Mouse (Mus musculus) CH12.LX (cell line): ENCODE data around the gene Cfap69. TPM values are rescaled to one million over a fixed set of nuclear protein-coding genes. Genes with fewer than 3 reads are reported as not detected.

Experiments
- DNase-seq: peaks from one replicate; pipeline ENCODE4 v3.0.0-alpha.2; 2013; ENCODE audit errors: extremely low read depth
- H3K27ac ChIP-seq: 2 replicates; pipeline ENCODE4 v1.5.1; 2012; ENCODE audit warnings: low read depth, mild to moderate bottlenecking, control low read depth, moderate library complexity; ENCODE audit not compliant: insufficient read depth
- H3K27me3 ChIP-seq: replicated peaks from 2 replicates; pipeline ENCODE3; 2012; ENCODE audit warnings: inconsistent platforms
- H3K36me3 ChIP-seq, 2 experiments: replicated peaks in 1 of 2; 2 replicates each; pipeline versions ENCODE3 to v1.6.1; 2012; ENCODE audit warnings: inconsistent platforms in 1 of 2, low read length in 1 of 2, mild to moderate bottlenecking in 1 of 2, mixed read lengths in 1 of 2, moderate library complexity in 1 of 2; ENCODE audit not compliant: control insufficient read depth in 1 of 2, insufficient read depth in 1 of 2
- H3K4me1 ChIP-seq, 2 experiments: 2 replicates each; pipeline ENCODE4 v1.6.1; 2012; ENCODE audit warnings: inconsistent platforms in 1 of 2, moderate library complexity in 1 of 2; ENCODE audit not compliant: insufficient read depth in 2 of 2, control insufficient read depth in 1 of 2
- H3K4me2 ChIP-seq: 2 replicates; pipeline ENCODE4 v1.6.1; 2012; ENCODE audit warnings: low read depth, mild to moderate bottlenecking, control low read depth; ENCODE audit not compliant: poor library complexity, insufficient read depth, severe bottlenecking
- H3K4me3 ChIP-seq, 3 experiments: fragments of 150-350 bp in 1 of 3; sonication (generic) in 1 of 3; replicated peaks in 1 of 3; 2 replicates each; pipeline versions ENCODE3 to v1.5.1; 2011 to 2012; ENCODE audit warnings: low read depth in 2 of 3, low read length in 2 of 3, mild to moderate bottlenecking in 2 of 3, moderate library complexity in 2 of 3, control low read depth in 1 of 3, improper control_type of control experiment in 1 of 3, inconsistent platforms in 1 of 3, mixed read lengths in 1 of 3; ENCODE audit not compliant: poor library complexity in 1 of 3
- H3K79me2 ChIP-seq: replicated peaks from 2 replicates; pipeline ENCODE4 v1.6.1; 2012; ENCODE audit warnings: mild to moderate bottlenecking, moderate library complexity; ENCODE audit not compliant: control insufficient read depth, poor library complexity, insufficient read depth, severe bottlenecking; ENCODE audit errors: extremely low read depth
- H3K9ac ChIP-seq: 2 replicates; pipeline ENCODE4 v1.6.1; 2012; ENCODE audit warnings: low read depth, mild to moderate bottlenecking, control low read depth, moderate library complexity; ENCODE audit not compliant: insufficient read depth
- H3K9me3 ChIP-seq: replicated peaks from 2 replicates; pipeline ENCODE3; 2012; ENCODE audit warnings: low read length, inconsistent platforms, mixed read lengths
- BHLHE40 ChIP-seq: IDR thresholded peaks from 2 replicates; pipeline ENCODE4 v1.6.1; 2011; ENCODE audit warnings: mild to moderate bottlenecking, low read depth, low read length, improper control_type of control experiment
- CHD1 ChIP-seq: IDR thresholded peaks from 2 replicates; pipeline ENCODE4 v1.6.1; 2012; ENCODE audit warnings: low read depth, low read length, improper control_type of control experiment, inconsistent platforms
- CHD2 ChIP-seq: IDR thresholded peaks from 2 replicates; pipeline ENCODE4 v1.6.1; 2011; ENCODE audit warnings: low read length, improper control_type of control experiment
- ELF1 ChIP-seq: IDR thresholded peaks from 2 replicates; pipeline ENCODE4 v1.6.1; 2014; ENCODE audit warnings: low read depth, mild to moderate bottlenecking, inconsistent platforms, low read length, improper control_type of control experiment
- ETS1 ChIP-seq: conservative IDR thresholded peaks from 2 replicates; pipeline ENCODE4 v1.6.1; 2012; ENCODE audit warnings: low read depth, mild to moderate bottlenecking, inconsistent platforms, low read length, improper control_type of control experiment, moderate library complexity
- HCFC1 ChIP-seq: IDR thresholded peaks from 2 replicates; pipeline ENCODE4 v1.6.1; 2012; ENCODE audit warnings: low read depth, mild to moderate bottlenecking, inconsistent platforms, low read length, improper control_type of control experiment
- IRF4 ChIP-seq: IDR thresholded peaks from 2 replicates; pipeline ENCODE4 v1.6.1; 2014; ENCODE audit warnings: low read depth, mild to moderate bottlenecking, inconsistent platforms, low read length, improper control_type of control experiment
- MAFK ChIP-seq: IDR thresholded peaks from 2 replicates; pipeline ENCODE4 v1.6.1; 2011; ENCODE audit warnings: low read length, improper control_type of control experiment; ENCODE audit not compliant: insufficient replicate concordance
- MXI1 ChIP-seq: IDR thresholded peaks from 2 replicates; pipeline ENCODE4 v1.6.1; 2011; ENCODE audit warnings: mild to moderate bottlenecking, low read depth, low read length, improper control_type of control experiment
- MYC ChIP-seq: IDR thresholded peaks from 2 replicates; pipeline ENCODE4 v1.6.1; 2011; ENCODE audit warnings: low read depth, mild to moderate bottlenecking, improper control_type of control experiment, low read length
- PAX5 ChIP-seq: IDR thresholded peaks from 2 replicates; pipeline ENCODE4 v1.6.1; 2012; ENCODE audit warnings: low read length, inconsistent platforms, mixed read lengths
- POLR2A ChIP-seq: IDR thresholded peaks from 2 replicates; pipeline ENCODE4 v1.6.1; 2011; ENCODE audit warnings: low read depth, mild to moderate bottlenecking, improper control_type of control experiment, low read length
- POLR2AphosphoS2 ChIP-seq: IDR thresholded peaks from 2 replicates; pipeline ENCODE4 v1.6.1; 2011; ENCODE audit warnings: low read depth, low read length, improper control_type of control experiment
- SMC3 ChIP-seq: IDR thresholded peaks from 2 replicates; pipeline ENCODE4 v1.6.1; 2011; ENCODE audit warnings: low read depth, low read length, improper control_type of control experiment
- TBP ChIP-seq: conservative IDR thresholded peaks from 2 replicates; pipeline ENCODE4 v1.6.1; 2011; ENCODE audit warnings: low read depth, low read length, improper control_type of control experiment
- TCF12 ChIP-seq: IDR thresholded peaks from 2 replicates; pipeline ENCODE4 v1.6.1; 2014; ENCODE audit warnings: low read depth, mild to moderate bottlenecking, inconsistent platforms, low read length, improper control_type of control experiment
- ZC3H11A ChIP-seq: IDR thresholded peaks from 2 replicates; pipeline ENCODE4 v1.6.1; 2012; ENCODE audit warnings: low read depth, mild to moderate bottlenecking, inconsistent platforms, low read length, improper control_type of control experiment
- ZKSCAN1 ChIP-seq: IDR thresholded peaks from 2 replicates; pipeline ENCODE4 v1.6.1; 2012; ENCODE audit warnings: low read depth, inconsistent platforms, low read length, improper control_type of control experiment, borderline replicate concordance
- ZNF384 ChIP-seq: IDR thresholded peaks from 2 replicates; pipeline ENCODE4 v1.6.1; 2012; ENCODE audit warnings: low read depth, low read length, improper control_type of control experiment, inconsistent platforms
- dilution Hi-C: fragments of 300-500 bp; cut with MboI; formaldehyde crosslinking; loops from 2 replicates; pipeline ENCODE4 v1.14.3; 2020; ENCODE audit warnings: low sequenced_read_pairs; ENCODE audit not compliant: extremely low pct_unique_long_range_greater_than_20kb, extremely low pct_ligation_motif_present
- in situ Hi-C: fragments of 300-500 bp; cut with MboI; formaldehyde crosslinking; loops from 3 replicates; pipeline ENCODE4 v1.14.3; 2019; ENCODE audit warnings: low sequenced_read_pairs, low pct_ligation_motif_present, low pct_unique_long_range_greater_than_20kb, mixed read lengths
- polyA plus RNA-seq: library from polyadenylated mRNA; unstranded; fragments of >175 nt; gene quantifications from 2 replicates; pipeline ENCODE4 v1.2.1, GENCODE M21; 2012; ENCODE audit warnings: low read depth; ENCODE audit not compliant: insufficient read length
- total RNA-seq, 2 experiments: library from RNA; depleted of rRNA; stranded (reverse); fragments of 300-350 nt in 1 of 2; fragments of >200 nt in 1 of 2; gene quantifications; 2 replicates each; pipeline ENCODE4 v1.2.3; 2012 to 2014

Cfap69 gene
- total and polyA plus RNA-seq, 3 experiments = 0.51 to 1.5 (median 1.2) TPM

- in situ Hi-C loops = no loop called here
- Histone ChIP-seq H3K36me3 (no peaks in the 10 kb centered on the region), H3K27me3 (no peaks in the 10 kb centered on the region)
These were observed 112.9 kb downstream of the Cfap69 start for GRCm38 (mm10) chr5:5551110-5551509.

GRCm38 (mm10) chr5:5540385-5540784, 123.7 kb downstream of the Cfap69 start:
- Histone ChIP-seq H3K27me3 (no peaks in the 10 kb centered on the region), H3K9me3 (no peaks in the 10 kb centered on the region), H3K4me1 (no peaks in the 10 kb centered on the region), H3K4me3 (no peak overlapping the region), H3K79me2 (no peaks in the 10 kb centered on the region), H3K9ac (no peak overlapping the region), H3K36me3 (no peaks in the 10 kb centered on the region), H3K4me2 (no peak overlapping the region), H3K27ac (no peak overlapping the region)
- in situ Hi-C loops (no loop called here), dilution Hi-C loops (no loop called here)
- TF ChIP-seq IRF4 (no peak), ZC3H11A (no peak), POLR2A (no peak), POLR2AphosphoS2 (no peak), HCFC1 (no peak), ETS1 (no peak), ZNF384 (no peak), TCF12 (no peak), MYC (no peak), PAX5 (no peak)
- no peak for DNase-seq

More at GRCm38 (mm10) chr5:5551110-5551509, 112.9 kb downstream of the Cfap69 start:
- no peak for TF ChIP-seq ELF1
- no peak for TF ChIP-seq TBP
- no peak for TF ChIP-seq ZC3H11A
- TF ChIP-seq IRF4 = no peak
- no peak for TF ChIP-seq CHD1
- no peak for TF ChIP-seq SMC3
- Histone ChIP-seq H3K4me3 (no peak overlapping the region), H3K9ac (no peak overlapping the region), H3K4me1 (no peaks in the 10 kb centered on the region), H3K79me2 (no peaks in the 10 kb centered on the region), H3K9me3 (peaks cover 5% of the 10 kb centered on the region), H3K4me2 (no peak overlapping the region), H3K27ac (no peak overlapping the region)
- DNase-seq = no peak
- dilution Hi-C loops = no loop called here

GRCm38 (mm10) chr5:5539771-5540170, 124.3 kb downstream of the Cfap69 start:
- TF ChIP-seq BHLHE40 (no peak), ZKSCAN1 (no peak), MXI1 (no peak), MAFK (no peak), CHD2 (no peak)
- no peak overlapping the region for H3K4me2 ChIP-seq
- no peaks in the 10 kb centered on the region for H3K36me3 ChIP-seq
- H3K27ac ChIP-seq = no peak overlapping the region
- no peak for DNase-seq
- in situ Hi-C loops (no loop called here), dilution Hi-C loops (no loop called here)
- H3K9me3 ChIP-seq = no peaks in the 10 kb centered on the region
- H3K9ac ChIP-seq = no peak overlapping the region
- no peaks in the 10 kb centered on the region for H3K4me1 ChIP-seq
- H3K4me3 ChIP-seq = no peak overlapping the region
- H3K27me3 ChIP-seq = no peaks in the 10 kb centered on the region
- H3K79me2 ChIP-seq = no peaks in the 10 kb centered on the region
